In the genomic region with DNA sequence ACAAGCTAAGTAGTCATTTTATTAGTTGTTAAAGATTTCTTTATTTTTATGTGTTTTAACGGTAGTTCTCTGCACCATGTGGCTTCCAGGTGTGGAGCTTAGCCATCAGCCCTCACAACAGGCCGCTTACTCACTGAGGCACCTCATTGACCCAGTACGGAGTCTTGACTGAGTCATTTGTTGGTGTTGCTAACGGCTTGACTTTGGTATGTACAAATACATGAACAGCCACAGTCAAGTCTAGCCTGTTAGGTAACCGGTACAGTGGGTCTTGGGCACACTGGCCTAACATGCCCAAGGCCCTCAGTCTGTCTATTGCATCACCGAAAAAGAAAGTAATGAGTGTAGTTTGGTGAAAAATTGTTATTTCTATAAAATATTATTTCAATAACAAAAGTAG, we compare ENCODE assay signal across 22 mouse cellular contexts. TPM values are rescaled to one million over a fixed set of nuclear protein-coding genes. Genes with fewer than 3 reads are reported as not detected.
DNase-seq lines count a peak whose midpoint lies in the region; ATAC-seq lines count a peak whose summit lies in the region.
"Had no signal": no experiment of that assay in that cellular context is flagged by ENCODE, and none has a peak within 500 bp of the region (broad histone marks: within the 10 kb centered on the region; RNA-seq: fewer than 3 reads in every experiment).

No protein-coding gene starts in this region.

- H3K36me3 ChIP-seq in limb, embryonic 12.5 days: peaks cover 95% of the 10 kb centered on the region
- H3K36me3 ChIP-seq in limb, embryonic 10.5 days: peaks cover 99% of the 10 kb centered on the region

- no peak overlapping the region for H3K4me2 ChIP-seq in limb, embryonic 12.5 days
- H3K4me2 ChIP-seq: neural tube, embryonic 15.5 days had no signal

- H3K27me3 ChIP-seq in limb, embryonic 12.5 days: no peaks in the 10 kb centered on the region
- H3K27me3 ChIP-seq in limb, embryonic 10.5 days (ENCODE audit: low read depth, poor library complexity, severe bottlenecking): no peaks in the 10 kb centered on the region
- H3K27me3 ChIP-seq: megakaryocyte, embryonic 14.5 days; neural tube, embryonic 15.5 days; Patski had no signal

- no peak for DNase-seq in limb, embryonic 10.5 days (ENCODE audit: low spot score)
- peak; percentile 58 to 66 for DNase-seq in urinary bladder, postnatal 36 days (ENCODE audit: low spot score in 2 of 2)
- no peak for DNase-seq in urinary bladder, adult 2 months (ENCODE audit: low spot score)
- DNase-seq in lung, postnatal 25 days (ENCODE audit: low spot score): peak; percentile 59
- DNase-seq in gastrocnemius, postnatal 4 days (ENCODE audit: low spot score in 2 of 2): no peak
- no peak for DNase-seq in right cerebral cortex, adult 18-20 months
- DNase-seq: adrenal gland, adult 8-10 months; cerebellum, postnatal 10 days; forebrain, postnatal 0 days; heart, adult 18-20 months; heart, postnatal 4 days; kidney, adult 18-20 months; liver, postnatal 0 days; midbrain, embryonic 14.5 days; right cerebral cortex, postnatal 25 days; thymus, adult 18-20 months had no signal

- H3K27ac ChIP-seq in limb, embryonic 12.5 days: no peak overlapping the region
- H3K27ac ChIP-seq in limb, embryonic 10.5 days: no peak overlapping the region
- H3K27ac ChIP-seq: forebrain, embryonic 10.5 days; kidney, postnatal 0 days; neural tube, embryonic 15.5 days had no signal

- ATAC-seq in limb, embryonic 12.5 days (ENCODE audit: insufficient number of reproducible peaks, insufficient read depth, low FRiP score, low TSS enrichment, low read depth): peak; percentile 36; the same call in 1 of the 2 replicates
- ATAC-seq: forebrain, postnatal 0 days; liver, postnatal 0 days; Patski had no signal

- no peak overlapping the region for H3K9ac ChIP-seq in limb, embryonic 12.5 days (replicated peaks)
- H3K9ac ChIP-seq: forebrain, postnatal 0 days; liver, postnatal 0 days; neural tube, embryonic 15.5 days had no signal

- 0 out of 2 replicates have a peak, but pooled peaks cover 5% of the 10 kb centered on the region for H3K4me1 ChIP-seq in limb, embryonic 12.5 days (replicated peaks)
- no peaks in the 10 kb centered on the region for H3K4me1 ChIP-seq in limb, embryonic 10.5 days
- H3K4me1 ChIP-seq: forebrain, embryonic 10.5 days; neural tube, embryonic 15.5 days had no signal

- no peaks in the 10 kb centered on the region for H3K9me3 ChIP-seq in limb, embryonic 12.5 days
- H3K9me3 ChIP-seq in limb, embryonic 10.5 days (replicated peaks): no peaks in the 10 kb centered on the region
- H3K9me3 ChIP-seq: forebrain, embryonic 10.5 days; megakaryocyte, embryonic 14.5 days; neural tube, embryonic 15.5 days had no signal

- no peak overlapping the region for H3K4me3 ChIP-seq in limb, embryonic 12.5 days (replicated peaks)
- H3K4me3 ChIP-seq in limb, embryonic 10.5 days: no peak overlapping the region
- H3K4me3 ChIP-seq: forebrain, embryonic 10.5 days; megakaryocyte, embryonic 14.5 days; neural tube, embryonic 15.5 days had no signal

- WGBS in limb, embryonic 12.5 days: 56% methylated on average over 6 of the region's 6 CpGs
- 81% methylated on average over 6 of the region's 6 CpGs for WGBS in limb, embryonic 10.5 days

RNA-seq across cellular contexts. Expression of a gene that starts 14.9 kb away (rescaled TPM):
- 0.76 and 1.4 TPM in 2 replicates for polyA plus RNA-seq in limb, embryonic 12.5 days (2016; fragmentation: Nextera tagmentation; extraction: Ambion mirVana)
- 0.11 and 0.13 TPM in 2 replicates for polyA plus RNA-seq in limb, embryonic 10.5 days (2016; fragmentation: Nextera tagmentation; extraction: Ambion mirVana)
- 28.4 and 36.8 TPM in 2 replicates for polyA plus RNA-seq in urinary bladder, adult 2 months (2012; rRNA removed)
- total RNA-seq in gastrocnemius, postnatal 4 days (2021): 1 to 10 TPM; 1.5 to 2.2 TPM

Comparison
In these comparisons a context has a peak if more than half of its experiments do, and no peak if none do; other contexts are left out.
1. DNase-seq: peak in urinary bladder, postnatal 36 days (2 of 2) and lung, postnatal 25 days (single experiment); none in limb, embryonic 10.5 days (single experiment), urinary bladder, adult 2 months (single experiment), gastrocnemius, postnatal 4 days (0 of 2) and right cerebral cortex, adult 18-20 months (single experiment).
2. RNA of a gene that starts 14.9 kb away (polyA plus RNA-seq): 28.4 to 36.8 TPM in urinary bladder, adult 2 months; 0.76 to 1.4 TPM in limb, embryonic 12.5 days and 0.11 to 0.13 TPM in limb, embryonic 10.5 days; every median in the first group is over 10 times any median in the second.